Mouse (Mus musculus): ENCODE measurements around the gene Pabpn1l.

DNA sequence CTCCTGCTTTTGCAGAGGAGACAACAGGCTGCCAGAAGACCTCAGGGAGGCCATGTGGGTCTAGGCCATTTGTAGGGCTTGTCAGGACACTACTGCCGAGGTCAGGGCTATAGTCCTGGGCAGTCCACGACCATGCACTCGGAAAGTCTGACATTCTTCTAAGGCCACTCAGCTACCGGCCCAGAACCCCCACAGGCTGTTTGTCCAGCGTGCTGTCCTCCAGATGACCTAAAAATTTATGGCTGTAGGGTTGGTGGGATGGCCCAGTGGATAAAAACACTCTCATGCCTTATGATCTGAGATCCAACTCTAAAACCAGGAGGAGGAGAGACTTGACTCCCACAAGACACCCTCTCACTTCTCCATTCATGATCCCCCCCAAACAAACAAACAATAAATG, 41.1 kb upstream of the Pabpn1l start:
- TF ChIP-seq CTCF (IDR thresholded peaks at IDR 0.05; ENCODE audit: low read depth, low read length) (no peak), POLR2A (IDR thresholded peaks at IDR 0.05; ENCODE audit: borderline replicate concordance, low read depth, low read length) (no peak)
